Mouse (Mus musculus) heart, adult 2 months (tissue): ENCODE measurements around the gene Tbc1d7. TPM values are rescaled to one million over a fixed set of nuclear protein-coding genes. Genes with fewer than 3 reads are reported as not detected.

ENCODE experiments used
- DNase-seq, 2 experiments: peaks; one replicate each; pipeline ENCODE4 v3.0.0; 2021
- H3K27ac ChIP-seq: fragments of 200-600 bp; 2 replicates; pipeline ENCODE4 v1.8.1; 2022
- H3K27me3 ChIP-seq: fragments of 200-500 bp; 2 replicates; pipeline ENCODE4 v1.6.1; 2012; ENCODE audit warnings: mild to moderate bottlenecking, low read length, inconsistent platforms, mixed read lengths; ENCODE audit not compliant: control insufficient read depth, insufficient read depth
- H3K36me3 ChIP-seq: fragments of 200-500 bp; 2 replicates; pipeline ENCODE4 v1.6.1; 2012; ENCODE audit warnings: low read length, inconsistent platforms; ENCODE audit not compliant: control insufficient read depth, insufficient read depth
- H3K4me1 ChIP-seq: fragments of 200-500 bp; 2 replicates; pipeline ENCODE4 v1.6.1; 2011; ENCODE audit warnings: low read length; ENCODE audit not compliant: control insufficient read depth, insufficient read depth
- H3K4me3 ChIP-seq: fragments of 200-600 bp; 2 replicates; pipeline ENCODE4 v1.8.1; 2022
- H3K79me2 ChIP-seq: fragments of 200-500 bp; replicated peaks from 2 replicates; pipeline ENCODE4 v1.6.1; 2012; ENCODE audit warnings: mild to moderate bottlenecking, inconsistent platforms, low read length, moderate library complexity, mixed read lengths; ENCODE audit not compliant: control insufficient read depth, insufficient read depth
- H3K9ac ChIP-seq: fragments of 200-500 bp; 2 replicates; pipeline ENCODE4 v1.6.1; 2012; ENCODE audit warnings: low read depth, mild to moderate bottlenecking, control low read depth, inconsistent platforms, low read length, mixed read lengths
- CTCF ChIP-seq: fragments of 200-600 bp; IDR thresholded peaks from 2 replicates; pipeline ENCODE4 v1.8.1; 2022; ENCODE audit warnings: antibody characterized with exemption, mild to moderate bottlenecking, moderate library complexity
- EP300 ChIP-seq: fragments of 200-500 bp; IDR thresholded peaks from 2 replicates; pipeline ENCODE4 v1.6.1; 2011; ENCODE audit warnings: low read depth, low read length, control low read depth; ENCODE audit not compliant: insufficient read depth
- POLR2A ChIP-seq: fragments of 200-500 bp; IDR thresholded peaks from 2 replicates; pipeline ENCODE4 v1.6.1; 2011; ENCODE audit warnings: mild to moderate bottlenecking, low read depth, low read length, control low read depth; ENCODE audit not compliant: insufficient read depth
- WGBS: fragments of 180-500 bp; shearing (Covaris S2); methylation state at CpG from one replicate; pipeline ENCODE4 v1.1.7; 2018; 5-methylcytosine and 5-hydroxymethylcytosine counted together
- intact Hi-C: fragments of 180-260 bp; cut with DNase I; formaldehyde crosslinking; loops from one replicate; pipeline ENCODE4 v1.15.1; 2025
- polyA plus RNA-seq: library from polyadenylated mRNA; depleted of rRNA; stranded (reverse); fragments of >200 nt; gene quantifications from 2 replicates; pipeline ENCODE4 v1.2.3, GENCODE M21; 2012
- total RNA-seq, 2 experiments: library from RNA; stranded (reverse); gene quantifications; 2 replicates each; pipeline ENCODE4 v1.2.3; 2021

The Tbc1d7 gene
- total and polyA plus RNA-seq, 3 experiments, result 28.5 to 34.1 (median 28.8) TPM

GRCm38 (mm10) chr13:43193266-43193665, 22.0 kb upstream of the Tbc1d7 start:
- intact Hi-C loops, result no loop called here
- no peak for TF ChIP-seq POLR2A
- TF ChIP-seq EP300, result no peak
- no peak for TF ChIP-seq CTCF
- Histone ChIP-seq H3K27ac (no peak overlapping the region), H3K9ac (no peak overlapping the region), H3K27me3 (no peaks in the 10 kb centered on the region), H3K4me1 (peaks cover 6% of the 10 kb centered on the region), H3K4me3 (no peak overlapping the region), H3K36me3 (no peaks in the 10 kb centered on the region), H3K79me2 (no peaks in the 10 kb centered on the region)
- WGBS, result 7% methylated on average over 7 of the region's 7 CpGs
- DNase-seq, result no peak

GRCm38 (mm10) chr13:43191741-43192192, 20.5 kb upstream of the Tbc1d7 start:
- peak; percentile 57 to 76 for DNase-seq
- Histone ChIP-seq H3K9ac (no peak overlapping the region), H3K4me1 (peaks cover 6% of the 10 kb centered on the region), H3K4me3 (no peak overlapping the region), H3K36me3 (no peaks in the 10 kb centered on the region), H3K27ac (peak overlapping the region; percentile 74), H3K79me2 (no peaks in the 10 kb centered on the region), H3K27me3 (no peaks in the 10 kb centered on the region)
- WGBS, result 2% methylated on average over 14 of the region's 14 CpGs
- TF ChIP-seq POLR2A (0 out of 2 replicates have a peak, but pooled peaks have one; percentile 20), CTCF (no peak), EP300 (peak; percentile 81; the same call in 1 of the 2 replicates)
- intact Hi-C loops, result no loop called here

- peak in 1 of 2 experiments; percentile 28 for DNase-seq
- Histone ChIP-seq H3K36me3 (no peaks in the 10 kb centered on the region), H3K27me3 (no peaks in the 10 kb centered on the region), H3K4me1 (peaks cover 6% of the 10 kb centered on the region), H3K9ac (peak overlapping the region; percentile 11; the same call in 1 of the 2 replicates), H3K79me2 (no peaks in the 10 kb centered on the region), H3K27ac (peak overlapping the region; percentile 74), H3K4me3 (no peak overlapping the region)
- 23% methylated on average over 1 of the region's 2 CpGs for WGBS
- TF ChIP-seq CTCF (no peak), EP300 (no peak; the same call in 1 of the 2 replicates), POLR2A (no peak)
- intact Hi-C loops, result no loop called here
Observed at GRCm38 (mm10) chr13:43191290-43191689, 20.0 kb upstream of the Tbc1d7 start.

- intact Hi-C loops, result no loop called here
- Histone ChIP-seq H3K4me3 (no peak overlapping the region), H3K36me3 (no peaks in the 10 kb centered on the region), H3K27ac (no peak overlapping the region), H3K79me2 (no peaks in the 10 kb centered on the region), H3K9ac (no peak overlapping the region), H3K4me1 (peaks cover 5% of the 10 kb centered on the region), H3K27me3 (no peaks in the 10 kb centered on the region)
- 94% methylated on average over 4 of the region's 4 CpGs for WGBS
- no peak for DNase-seq
- no peak for TF ChIP-seq CTCF
- no peak for TF ChIP-seq POLR2A
- TF ChIP-seq EP300, result no peak
Observed at GRCm38 (mm10) chr13:43187736-43188135, 16.4 kb upstream of the Tbc1d7 start.

GRCm38 (mm10) chr13:43183248-43184055, 12.2 kb upstream of the Tbc1d7 start:
- Histone ChIP-seq H3K4me3 (peak overlapping the region; percentile 23), H3K79me2 (no peaks in the 10 kb centered on the region), H3K27me3 (no peaks in the 10 kb centered on the region), H3K4me1 (peaks cover 2% of the 10 kb centered on the region), H3K36me3 (no peaks in the 10 kb centered on the region), H3K27ac (no peak overlapping the region), H3K9ac (0 out of 2 replicates have a peak overlapping the region, but pooled peaks have one; percentile 13)
- 48% methylated on average over 8 of the region's 8 CpGs for WGBS
- DNase-seq, result no peak
- no peak for TF ChIP-seq EP300
- TF ChIP-seq CTCF, result no peak
- TF ChIP-seq POLR2A, result no peak
- intact Hi-C loops, result loop anchor here (1.0 to 5.0 kb wide), 5 partner anchors 119 to 559 kb away; partner anchors contain the start of genes Gfod1 and Nol7
